Mouse (Mus musculus) natural killer cell, adult 2 months (primary cell): ENCODE measurements at regions not wholly inside any gene's neighbourhood (a gene's known extent, or its start where the extent isn't known, plus 50 kb on each side); places are given as distances from the start of the nearest gene placed in this dataset.

Source experiments
- DNase-seq, 2 experiments: peaks; one replicate each; pipeline ENCODE4 v3.0.0; 2022; ENCODE audit warnings: low spot score in 2 of 2

- no peak for DNase-seq
Measured at GRCm38 (mm10) chr9:61816589-61817179, 97.7 kb downstream of the Rplp1 start.

- DNase-seq, result no peak
Measured at GRCm38 (mm10) chr9:61815995-61816394, 98.3 kb downstream of the Rplp1 start.

GRCm38 (mm10) chr9:61813291-61813690 is 101.1 kb downstream of the Rplp1 start:
- DNase-seq, result no peak

GRCm38 (mm10) chr9:61812315-61812714 is 102.0 kb downstream of the Rplp1 start:
- no peak for DNase-seq

GRCm38 (mm10) chr9:61810456-61810855 is 103.9 kb downstream of the Rplp1 start:
- no peak for DNase-seq

GRCm38 (mm10) chr9:61808351-61809225 is 105.8 kb downstream of the Rplp1 start:
- DNase-seq, result no peak

GRCm38 (mm10) chr9:61805971-61806370 is 108.4 kb downstream of the Rplp1 start:
- no peak for DNase-seq

- DNase-seq, result no peak
Measured at GRCm38 (mm10) chr9:61803555-61803954, 110.8 kb downstream of the Rplp1 start.

- no peak for DNase-seq
Measured at GRCm38 (mm10) chr9:61802694-61803093, 111.6 kb downstream of the Rplp1 start.

- no peak for DNase-seq
Measured at GRCm38 (mm10) chr9:61799535-61799934, 114.8 kb downstream of the Rplp1 start.

- no peak for DNase-seq
Measured at GRCm38 (mm10) chr9:61795910-61796309, 118.4 kb downstream of the Rplp1 start.

GRCm38 (mm10) chr9:61791435-61792064 is 122.8 kb downstream of the Rplp1 start:
- no peak for DNase-seq

- DNase-seq, result no peak
Measured at GRCm38 (mm10) chr9:61790849-61791248, 123.5 kb downstream of the Rplp1 start.

- DNase-seq, result no peak
Measured at GRCm38 (mm10) chr9:61789066-61789897, 125.1 kb downstream of the Rplp1 start.

GRCm38 (mm10) chr9:61781469-61781868 is 132.9 kb downstream of the Rplp1 start:
- no peak for DNase-seq

GRCm38 (mm10) chr9:61780186-61780939 is 134.0 kb downstream of the Rplp1 start:
- DNase-seq, result no peak

GRCm38 (mm10) chr9:61779165-61779564 is 135.2 kb downstream of the Rplp1 start:
- peak in 1 of 2 experiments; percentile 6 for DNase-seq

GRCm38 (mm10) chr9:61776446-61776845 is 137.9 kb downstream of the Rplp1 start:
- no peak for DNase-seq

GRCm38 (mm10) chr9:61770207-61770955 is 144.0 kb downstream of the Rplp1 start:
- DNase-seq, result no peak

- DNase-seq, result no peak
Measured at GRCm38 (mm10) chr9:61766187-61766586, 148.2 kb downstream of the Rplp1 start.
